Mouse (Mus musculus) lung, adult 2 months (tissue): Measurements from ENCODE around the gene Rap1gap.

ENCODE experiments used
- CTCF ChIP-seq: fragments of 200-500 bp; IDR thresholded peaks from 2 replicates; pipeline ENCODE4 v1.5.1; 2011; ENCODE audit warnings: mild to moderate bottlenecking, low read length, control low read depth; ENCODE audit not compliant: insufficient read depth
- POLR2A ChIP-seq: fragments of 200-500 bp; IDR thresholded peaks from 2 replicates; pipeline ENCODE4 v1.6.1; 2011; ENCODE audit warnings: low read depth, mild to moderate bottlenecking, control low read depth, low read length, borderline replicate concordance; ENCODE audit errors: extremely low read depth

DNA sequence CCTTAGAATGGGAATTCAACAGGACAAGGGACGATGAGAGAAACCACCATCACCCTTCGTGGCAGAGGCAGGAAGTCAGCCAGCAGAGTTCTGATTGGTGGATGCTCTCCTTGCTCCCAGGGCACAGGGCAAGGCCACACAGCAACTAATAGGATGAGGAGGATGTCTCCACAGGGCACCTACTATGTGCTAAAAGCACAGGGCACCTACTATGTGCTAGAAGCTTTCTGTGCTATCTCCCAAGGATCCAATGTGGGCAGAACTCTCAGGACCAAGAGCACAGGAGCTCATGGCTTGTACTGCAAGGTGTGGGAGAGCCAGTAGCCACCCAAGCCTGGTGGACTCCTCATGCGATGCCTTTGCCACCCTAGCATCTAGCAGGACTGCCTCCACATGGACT lies 107.2 kb downstream of the Rap1gap start:
- TF ChIP-seq CTCF (no peak), POLR2A (no peak)
